Mouse (Mus musculus) hindbrain, embryonic 12.5 days (tissue): ENCODE measurements around the gene Trp53rkb. TPM values are rescaled to one million over a fixed set of nuclear protein-coding genes. Genes with fewer than 3 reads are reported as not detected.

Source experiments
- ATAC-seq: fragments of 200-750 bp; cut with Nextera tagmentation; 2 replicates; pipeline ENCODE4 v1.8.0; 2017; ENCODE audit warnings: moderate TSS enrichment; ENCODE audit not compliant: low FRiP score
- H3K27ac ChIP-seq: fragments of 300-500 bp; sonication (generic); 2 replicates; pipeline ENCODE4 v1.5.1; 2016; ENCODE audit warnings: mild to moderate bottlenecking
- H3K27me3 ChIP-seq: fragments of 300-500 bp; sonication (generic); 2 replicates; pipeline ENCODE4 v1.6.1; 2016; ENCODE audit warnings: mild to moderate bottlenecking
- H3K36me3 ChIP-seq: fragments of 300-500 bp; sonication (generic); 2 replicates; pipeline ENCODE4 v1.6.1; 2016; ENCODE audit warnings: mild to moderate bottlenecking
- H3K4me1 ChIP-seq: fragments of 300-500 bp; sonication (generic); 2 replicates; pipeline ENCODE4 v1.6.1; 2016
- H3K4me2 ChIP-seq: fragments of 300-500 bp; sonication (generic); replicated peaks from 2 replicates; pipeline ENCODE4 v1.6.1; 2016; ENCODE audit warnings: mild to moderate bottlenecking
- H3K4me3 ChIP-seq: fragments of 300-500 bp; sonication (generic); 2 replicates; pipeline ENCODE4 v1.5.1; 2016; ENCODE audit warnings: mild to moderate bottlenecking
- H3K9ac ChIP-seq: fragments of 300-500 bp; sonication (generic); 2 replicates; pipeline ENCODE4 v1.6.1; 2016; ENCODE audit warnings: mild to moderate bottlenecking, moderate library complexity
- H3K9me3 ChIP-seq: fragments of 300-500 bp; sonication (generic); replicated peaks from 2 replicates; pipeline ENCODE4 v1.6.1; 2016; ENCODE audit warnings: mild to moderate bottlenecking
- WGBS: fragments of 180-500 bp; shearing (Covaris S2); methylation state at CpG from one replicate; pipeline ENCODE4 v1.1.7; 2016; 5-methylcytosine and 5-hydroxymethylcytosine counted together
- polyA plus RNA-seq: library from polyadenylated mRNA; unstranded; fragments of >200 nt; fragmentation: Nextera tagmentation; extraction: Ambion mirVana; gene quantifications from 2 replicates; pipeline ENCODE4 v1.2.1, GENCODE M21; 2016

Gene Trp53rkb
- polyA plus RNA-seq, 1 experiment from 2014 or later, result 10.0 TPM

GRCm38 (mm10) chr2:166803298-166803697 lies 11.0 kb downstream of the Trp53rkb start:
- H3K27me3 ChIP-seq, result no peaks in the 10 kb centered on the region
- H3K27ac ChIP-seq, result no peak overlapping the region
- no peak for ATAC-seq
- H3K9me3 ChIP-seq, result no peaks in the 10 kb centered on the region
- H3K4me2 ChIP-seq, result no peak overlapping the region
- 88% methylated on average over 3 of the region's 3 CpGs for WGBS
- H3K4me1 ChIP-seq, result peaks cover 13% of the 10 kb centered on the region
- H3K36me3 ChIP-seq, result peaks cover 3% of the 10 kb centered on the region
- no peak overlapping the region for H3K4me3 ChIP-seq
- no peak overlapping the region for H3K9ac ChIP-seq

GRCm38 (mm10) chr2:166805250-166806172 lies 13.2 kb downstream of the Trp53rkb start, which contains the start of gene Arfgef2:
Gene Arfgef2 (plus strand): TSS chr2:166805588.
- peak; percentile 84 for ATAC-seq
- no peaks in the 10 kb centered on the region for H3K9me3 ChIP-seq
- under 1% methylated on average over 66 of the region's 76 CpGs for WGBS
- H3K4me3 ChIP-seq, result peak within 1 kb of the TSS; percentile 79
- H3K27ac ChIP-seq, result peak within 1 kb of the TSS; percentile 41
- peaks cover 13% of the 10 kb centered on the region for H3K4me1 ChIP-seq
- no peaks in the 10 kb centered on the region for H3K27me3 ChIP-seq
- H3K4me2 ChIP-seq, result peak within 1 kb of the TSS; percentile 93
- H3K9ac ChIP-seq, result peak within 1 kb of the TSS; percentile 74
- H3K36me3 ChIP-seq, result no peaks in the 10 kb centered on the region

DNA sequence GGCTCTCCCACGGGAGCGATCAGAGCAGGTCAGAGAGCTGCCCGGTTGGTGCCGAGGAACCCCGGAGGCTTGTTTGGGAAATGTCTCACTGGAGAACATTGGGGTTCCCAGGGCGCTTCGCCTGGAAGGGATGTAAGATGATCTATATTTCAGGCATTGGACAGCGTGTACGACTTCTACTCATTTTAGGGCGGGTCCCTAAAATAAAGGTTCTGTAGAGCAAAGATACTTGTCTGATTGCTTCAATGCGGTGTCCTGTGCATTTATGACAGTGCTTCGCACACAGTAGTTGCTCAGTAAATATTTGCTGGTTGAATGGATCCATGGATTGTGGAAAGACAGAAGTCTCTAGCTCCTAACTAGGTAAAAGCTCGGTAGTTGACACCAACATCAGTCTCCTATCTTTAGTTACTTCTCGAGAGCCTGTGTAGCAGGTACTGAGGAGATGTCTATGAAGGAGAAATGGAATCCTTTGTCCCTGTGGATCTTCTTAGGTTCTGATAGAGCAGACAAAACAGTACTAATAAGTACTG lies 13.9 kb downstream of the Trp53rkb start:
- ATAC-seq, result no peak

DNA sequence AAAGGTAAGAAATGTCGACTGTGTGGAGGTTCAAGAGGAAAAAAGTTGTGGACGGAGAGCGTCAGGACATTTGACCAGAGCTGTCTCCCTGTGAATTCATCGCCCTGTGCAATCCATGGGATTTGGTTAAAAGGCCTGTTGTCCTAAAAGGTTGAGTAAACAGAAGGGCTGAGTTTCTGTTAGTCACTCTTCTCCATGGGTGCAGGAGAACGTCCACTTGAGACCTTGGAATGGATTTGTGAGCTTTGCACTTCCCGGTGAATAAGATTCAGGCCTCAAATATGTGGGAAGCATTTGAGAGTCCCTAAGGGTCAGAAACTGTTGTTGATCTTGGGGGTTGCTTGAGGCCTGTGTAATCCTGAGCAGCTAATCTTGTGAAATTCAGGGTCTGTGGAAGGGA lies 14.5 kb downstream of the Trp53rkb start:
- no peaks in the 10 kb centered on the region for H3K36me3 ChIP-seq
- no peak for ATAC-seq
- H3K9ac ChIP-seq, result no peak overlapping the region
- H3K9me3 ChIP-seq, result no peaks in the 10 kb centered on the region
- 81% methylated on average over 6 of the region's 6 CpGs for WGBS
- no peak overlapping the region for H3K4me3 ChIP-seq
- no peak overlapping the region for H3K27ac ChIP-seq
- peak overlapping the region; percentile 93 for H3K4me2 ChIP-seq
- H3K4me1 ChIP-seq, result peaks cover 13% of the 10 kb centered on the region
- no peaks in the 10 kb centered on the region for H3K27me3 ChIP-seq

More for the DNA sequence above, 13.9 kb downstream of the Trp53rkb start:
- Histone ChIP-seq H3K9ac (peak overlapping the region; percentile 74), H3K4me1 (peaks cover 13% of the 10 kb centered on the region), H3K4me2 (peak overlapping the region; percentile 93), H3K27me3 (no peaks in the 10 kb centered on the region), H3K4me3 (peak overlapping the region; percentile 79), H3K9me3 (no peaks in the 10 kb centered on the region), H3K36me3 (no peaks in the 10 kb centered on the region), H3K27ac (0 out of 2 replicates have a peak overlapping the region, but pooled peaks have one; percentile 41)
- 25% methylated on average over 14 of the region's 14 CpGs for WGBS

DNA sequence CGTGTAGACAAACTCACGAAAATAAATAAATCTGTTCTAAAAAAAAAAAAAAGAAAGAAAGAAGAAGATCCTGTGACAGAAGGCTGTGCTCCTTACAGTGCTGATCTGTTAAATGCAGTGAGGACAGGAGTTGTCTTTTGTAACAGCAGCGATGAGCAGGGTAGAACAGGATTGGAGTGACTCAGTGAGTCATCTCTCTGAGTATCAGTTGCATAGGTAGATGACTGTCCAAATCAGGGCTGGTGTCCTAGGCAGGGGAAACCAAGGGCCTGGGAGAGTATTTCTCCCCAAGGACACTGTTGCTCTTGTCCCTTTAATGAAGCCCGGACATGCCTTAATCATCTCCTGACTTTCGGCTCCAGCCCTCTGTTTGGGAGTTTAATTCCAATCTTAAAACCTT lies 17.2 kb downstream of the Trp53rkb start:
- no peaks in the 10 kb centered on the region for H3K27me3 ChIP-seq
- no peak for ATAC-seq
- H3K36me3 ChIP-seq, result no peaks in the 10 kb centered on the region
- H3K4me2 ChIP-seq, result no peak overlapping the region
- no peaks in the 10 kb centered on the region for H3K9me3 ChIP-seq
- no peak overlapping the region for H3K4me3 ChIP-seq
- H3K9ac ChIP-seq, result no peak overlapping the region
- 93% methylated on average over 5 of the region's 5 CpGs for WGBS
- H3K27ac ChIP-seq, result no peak overlapping the region
- H3K4me1 ChIP-seq, result peaks cover 13% of the 10 kb centered on the region

- Histone ChIP-seq H3K4me2 (no peak overlapping the region), H3K27ac (no peak overlapping the region), H3K9ac (no peak overlapping the region), H3K9me3 (no peaks in the 10 kb centered on the region), H3K4me3 (no peak overlapping the region), H3K36me3 (no peaks in the 10 kb centered on the region), H3K4me1 (peaks cover 11% of the 10 kb centered on the region), H3K27me3 (no peaks in the 10 kb centered on the region)
- WGBS, result 80% methylated on average over 10 of the region's 10 CpGs
- no peak for ATAC-seq
Measured at GRCm38 (mm10) chr2:166810821-166811220, 18.5 kb downstream of the Trp53rkb start.

- Histone ChIP-seq H3K4me3 (no peak overlapping the region), H3K4me1 (peaks cover 3% of the 10 kb centered on the region; the same call in 1 of the 2 replicates), H3K9me3 (no peaks in the 10 kb centered on the region), H3K36me3 (no peaks in the 10 kb centered on the region), H3K27me3 (no peaks in the 10 kb centered on the region), H3K27ac (no peak overlapping the region), H3K9ac (no peak overlapping the region), H3K4me2 (no peak overlapping the region)
- ATAC-seq, result no peak
- 82% methylated on average over 9 of the region's 9 CpGs for WGBS
Measured at GRCm38 (mm10) chr2:166818463-166819143, 26.3 kb downstream of the Trp53rkb start.

DNA sequence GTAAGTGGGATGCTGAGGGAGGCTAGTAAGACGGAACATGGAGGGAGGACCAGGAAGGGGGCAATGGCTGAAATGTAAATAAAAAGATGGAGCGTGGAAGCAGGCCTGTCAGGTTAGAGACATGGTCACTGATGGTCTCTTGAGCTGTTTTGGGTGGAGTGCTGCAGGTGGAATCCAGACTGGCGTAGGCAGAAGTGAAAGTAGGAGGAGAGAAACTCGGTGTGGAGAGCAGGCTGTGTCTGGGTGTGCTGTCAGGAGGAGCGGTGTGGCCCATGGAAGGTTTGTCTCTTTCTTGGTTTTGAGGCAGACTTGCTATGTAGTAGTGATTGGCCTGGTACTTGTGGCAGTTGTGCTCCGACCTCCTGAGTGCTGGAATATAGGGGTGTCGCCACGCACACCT lies 27.5 kb downstream of the Trp53rkb start:
- Histone ChIP-seq H3K27ac (no peak overlapping the region), H3K9me3 (no peaks in the 10 kb centered on the region), H3K9ac (no peak overlapping the region), H3K4me3 (no peak overlapping the region), H3K4me2 (no peak overlapping the region), H3K4me1 (peaks cover 3% of the 10 kb centered on the region; the same call in 1 of the 2 replicates), H3K36me3 (no peaks in the 10 kb centered on the region), H3K27me3 (no peaks in the 10 kb centered on the region)
- 91% methylated on average over 8 of the region's 8 CpGs for WGBS
- no peak for ATAC-seq

DNA sequence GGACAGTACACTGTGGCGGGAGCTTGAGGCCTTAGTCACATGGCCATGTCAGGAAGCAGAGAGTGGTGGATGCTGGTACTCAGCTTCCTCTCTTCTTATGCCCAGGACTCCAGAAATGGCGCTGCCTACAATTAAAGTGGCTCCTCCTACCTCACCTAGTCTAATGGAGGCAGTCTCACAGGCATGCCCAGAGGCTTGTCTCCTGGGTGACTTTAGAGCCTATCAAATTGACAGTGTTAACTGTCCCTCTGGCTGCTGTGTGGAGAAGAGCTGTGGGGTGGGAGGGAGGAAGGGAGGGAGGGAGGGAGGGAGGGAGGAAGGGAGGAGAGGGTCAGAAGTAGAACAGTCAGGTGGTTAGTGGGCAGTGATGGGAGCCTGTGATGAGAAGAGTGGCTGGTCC lies 28.5 kb downstream of the Trp53rkb start:
- WGBS, result 57% methylated on average over 2 of the region's 2 CpGs
- ATAC-seq, result no peak

DNA sequence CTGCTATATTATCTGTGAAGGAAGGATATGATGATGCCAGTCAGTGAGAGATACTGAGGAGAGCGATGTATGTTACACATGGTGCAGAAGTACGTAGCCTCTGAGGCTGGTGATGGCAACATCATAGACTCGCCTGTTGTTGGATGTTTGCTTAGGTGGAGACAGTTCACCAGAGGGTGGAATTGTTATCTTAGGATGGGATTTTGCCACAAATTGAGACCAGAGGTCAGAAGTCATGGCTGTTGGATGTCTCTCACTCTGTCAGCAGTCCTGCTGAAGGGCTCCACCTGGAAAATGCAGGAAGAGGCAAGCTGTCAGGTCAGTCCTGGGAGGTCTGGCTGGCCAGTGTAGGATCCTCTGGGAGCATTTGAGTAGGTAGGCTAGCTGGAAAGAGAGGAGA lies 29.1 kb downstream of the Trp53rkb start:
- Histone ChIP-seq H3K9me3 (no peaks in the 10 kb centered on the region), H3K4me3 (no peak overlapping the region), H3K9ac (no peak overlapping the region), H3K36me3 (no peaks in the 10 kb centered on the region), H3K27me3 (no peaks in the 10 kb centered on the region), H3K4me2 (no peak overlapping the region), H3K27ac (no peak overlapping the region), H3K4me1 (peaks cover 3% of the 10 kb centered on the region; the same call in 1 of the 2 replicates)
- ATAC-seq, result no peak
- 92% methylated on average over 3 of the region's 3 CpGs for WGBS

More for the DNA sequence above, 28.5 kb downstream of the Trp53rkb start:
- Histone ChIP-seq H3K36me3 (no peaks in the 10 kb centered on the region), H3K4me2 (no peak overlapping the region), H3K27ac (no peak overlapping the region), H3K4me1 (peaks cover 3% of the 10 kb centered on the region; the same call in 1 of the 2 replicates), H3K4me3 (no peak overlapping the region), H3K9me3 (no peaks in the 10 kb centered on the region), H3K27me3 (no peaks in the 10 kb centered on the region), H3K9ac (no peak overlapping the region)

DNA sequence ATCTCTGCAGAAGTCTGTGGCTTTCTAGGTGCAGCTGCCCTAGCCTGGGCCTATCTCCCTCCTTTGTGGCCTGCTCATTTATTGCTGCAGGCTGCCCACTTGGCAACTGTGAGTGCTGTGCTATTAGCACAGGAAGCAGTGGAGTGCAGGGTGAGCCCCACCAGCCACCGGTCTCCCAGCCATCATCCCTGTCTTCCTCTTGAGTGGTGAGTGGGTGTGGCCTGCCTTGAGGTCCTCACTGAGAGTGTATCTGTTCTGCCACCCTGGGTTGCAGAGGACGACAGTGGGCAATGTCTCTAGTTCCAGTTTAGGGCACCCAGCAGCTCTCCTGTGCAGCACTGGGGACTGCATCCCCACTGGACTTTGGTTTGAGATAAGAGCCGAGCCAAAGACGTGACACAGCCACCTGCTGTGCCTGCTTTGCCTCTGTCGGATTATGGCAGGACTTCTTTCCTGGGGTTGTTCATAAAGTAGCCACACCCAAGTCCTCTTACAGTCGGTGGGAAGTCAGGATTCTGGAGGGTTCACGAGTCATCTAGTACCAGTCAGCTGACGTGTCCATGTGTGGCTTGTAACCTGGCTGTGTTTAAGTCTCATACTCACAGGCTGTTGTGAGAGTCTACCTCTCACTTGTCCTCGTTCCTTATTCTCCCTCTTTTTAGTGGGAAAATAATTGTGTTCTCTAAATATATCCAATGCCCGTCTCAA lies 29.9 kb downstream of the Trp53rkb start:
- Histone ChIP-seq H3K4me2 (no peak overlapping the region), H3K9ac (no peak overlapping the region), H3K9me3 (no peaks in the 10 kb centered on the region), H3K4me3 (no peak overlapping the region), H3K27ac (no peak overlapping the region), H3K27me3 (no peaks in the 10 kb centered on the region), H3K4me1 (peaks cover 3% of the 10 kb centered on the region; the same call in 1 of the 2 replicates), H3K36me3 (no peaks in the 10 kb centered on the region)
- 76% methylated on average over 10 of the region's 10 CpGs for WGBS
- ATAC-seq, result no peak

DNA sequence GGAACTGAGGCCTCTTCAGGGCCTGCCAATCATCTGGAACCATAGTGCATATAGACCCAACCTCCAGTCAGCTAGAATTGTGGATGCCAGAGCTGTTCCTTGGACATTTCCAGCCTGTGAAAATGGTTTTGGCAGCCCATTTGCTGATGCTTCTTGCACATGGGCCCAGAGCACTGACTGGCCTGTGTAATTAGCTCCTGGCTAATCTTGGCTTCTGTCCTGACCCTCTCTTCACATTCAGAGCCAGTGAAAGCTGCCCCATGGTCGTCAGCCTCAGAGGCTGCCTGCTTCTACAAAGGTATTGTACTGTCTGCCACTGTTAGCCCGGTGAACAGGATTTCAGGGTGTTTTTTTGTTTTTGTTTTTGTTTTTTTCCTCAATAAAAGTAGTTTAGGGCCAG lies 30.6 kb downstream of the Trp53rkb start:
- no peaks in the 10 kb centered on the region for H3K36me3 ChIP-seq
- H3K9ac ChIP-seq, result no peak overlapping the region
- H3K27ac ChIP-seq, result no peak overlapping the region
- H3K27me3 ChIP-seq, result no peaks in the 10 kb centered on the region
- H3K4me3 ChIP-seq, result no peak overlapping the region
- ATAC-seq, result no peak
- H3K4me1 ChIP-seq, result peaks cover 3% of the 10 kb centered on the region; the same call in 1 of the 2 replicates
- no peaks in the 10 kb centered on the region for H3K9me3 ChIP-seq
- WGBS, result 85% methylated on average over 2 of the region's 2 CpGs
- no peak overlapping the region for H3K4me2 ChIP-seq
